Mouse (Mus musculus) kidney, postnatal 36 days (tissue): ENCODE measurements around the gene Tmem127.
A peak's percentile ranks its signal among the peaks of the same experiment; 100 is the strongest.
"Not testable (repeated sequence)": the region's sequence is repeated elsewhere in the genome, so short reads cannot be mapped to it uniquely, and the experiment has no call there.

Experiments used
- DNase-seq, 2 experiments: peaks; one replicate each; pipeline ENCODE4 v3.0.0; 2021 to 2022; ENCODE audit warnings: mixed read lengths in 2 of 2

The Tmem127 gene

GRCm38 (mm10) chr2:127269491-127270299 is 22.0 kb downstream of the Tmem127 start, which contains the start of gene Stard7:
TSS of gene Stard7 (plus strand) at chr2:127270218.
- peak; percentile 97 to 99 for DNase-seq

DNA sequence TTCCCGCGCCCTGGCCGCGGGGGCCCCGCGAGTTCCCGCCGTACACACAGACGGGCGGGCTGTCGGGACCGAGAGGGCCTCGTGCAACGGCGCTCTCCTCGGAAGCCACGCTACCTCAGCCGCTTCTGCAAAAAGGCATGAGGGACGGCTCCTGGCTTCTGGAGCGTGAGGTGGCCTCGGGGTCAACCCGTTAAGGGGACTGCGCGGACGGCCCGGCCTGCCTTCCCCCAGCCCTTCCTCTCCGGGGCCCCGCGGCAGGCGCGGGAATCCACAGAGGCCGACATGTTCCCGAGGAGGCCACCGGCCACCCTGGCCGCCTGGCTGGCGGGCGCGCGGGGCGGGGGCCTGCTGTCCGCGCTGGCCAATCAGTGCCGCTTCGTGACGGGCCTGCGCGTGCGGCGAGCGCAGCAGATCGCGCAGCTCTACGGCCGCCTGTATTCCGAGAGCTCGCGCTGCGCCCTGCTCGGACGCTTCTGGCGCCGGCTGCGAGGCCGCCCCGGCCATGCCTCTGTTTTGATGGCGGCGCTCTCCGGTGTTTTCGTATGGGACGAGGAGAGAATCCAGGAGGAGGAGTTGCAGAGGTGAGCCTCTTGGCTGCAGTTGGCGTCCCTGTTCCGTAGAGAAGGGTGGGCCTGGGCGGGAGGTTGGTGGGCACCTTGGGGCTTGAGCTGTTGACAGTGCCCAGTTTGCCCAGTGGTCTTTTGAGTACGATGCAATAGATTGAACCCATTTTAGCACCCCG is 22.8 kb downstream of the Tmem127 start:
- peak; percentile 91 to 93 for DNase-seq

DNA sequence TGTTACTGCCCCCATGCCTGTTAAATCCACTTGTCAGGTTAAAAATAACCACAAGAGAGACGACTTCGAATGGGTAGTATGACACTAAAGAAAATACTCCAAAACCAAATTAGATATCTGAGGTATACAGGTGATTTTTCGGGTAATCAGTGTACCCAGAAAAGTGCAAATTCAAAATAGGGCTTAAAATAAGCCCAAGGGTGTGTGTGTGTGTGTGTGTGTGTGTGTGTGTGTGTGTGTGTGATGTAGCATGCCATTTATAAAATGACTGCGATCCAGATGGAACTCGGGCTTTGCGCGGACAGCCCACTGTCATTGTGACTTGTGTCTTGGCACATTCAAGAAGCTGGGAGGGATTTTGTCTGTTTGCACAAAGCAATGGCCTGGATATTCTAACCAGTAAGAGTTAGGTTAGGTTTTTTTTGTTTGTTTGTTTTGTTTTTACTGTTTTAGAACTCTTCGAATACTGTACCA is 23.4 kb downstream of the Tmem127 start:
- peak in 1 of 2 experiments; percentile 47 for DNase-seq

GRCm38 (mm10) chr2:127272049-127272448 is 24.3 kb downstream of the Tmem127 start:
- not testable (repeated sequence) for DNase-seq

DNA sequence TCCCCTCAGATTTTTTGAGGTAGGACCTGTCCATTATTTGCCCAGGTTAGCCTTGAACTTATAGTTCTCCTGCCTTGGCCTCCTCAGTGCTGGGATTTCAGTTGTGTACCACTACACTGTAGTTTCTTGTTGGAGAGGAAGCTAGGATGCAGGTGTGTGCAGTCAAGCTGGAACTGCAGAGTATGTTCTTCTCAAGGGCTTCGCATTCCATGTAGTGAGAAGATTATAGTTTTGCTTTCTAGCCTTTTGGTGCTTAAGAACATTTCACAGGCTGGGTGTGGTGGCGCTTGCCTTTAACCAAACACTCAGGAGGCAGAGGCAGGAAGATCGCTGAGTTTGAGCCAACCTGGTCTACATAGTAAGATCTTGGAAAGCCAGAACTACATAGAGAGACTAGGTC is 25.1 kb downstream of the Tmem127 start:
- no peak for DNase-seq

- no peak for DNase-seq
Observed at GRCm38 (mm10) chr2:127274590-127274989, 26.9 kb downstream of the Tmem127 start.

- DNase-seq: no peak
Observed at GRCm38 (mm10) chr2:127275551-127276320, 28.0 kb downstream of the Tmem127 start.

DNA sequence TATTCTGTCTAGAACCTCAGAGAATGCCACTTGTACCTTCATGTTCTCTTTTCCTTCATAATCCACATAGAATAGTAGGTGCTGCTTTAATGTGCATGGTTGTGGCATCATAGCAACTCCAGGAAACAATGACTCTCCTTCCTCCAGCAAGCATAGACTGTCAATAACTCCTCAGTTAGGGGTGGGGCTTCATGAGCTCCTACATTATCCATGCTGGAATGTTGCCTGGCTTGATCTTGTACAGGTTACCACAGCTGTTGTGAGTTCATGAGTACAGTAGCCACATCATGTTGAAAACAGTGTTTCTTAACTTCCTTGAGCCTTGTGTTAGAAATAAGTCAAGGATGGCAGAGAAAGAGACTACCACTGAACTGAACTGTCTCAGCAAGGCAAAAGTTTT is 30.5 kb downstream of the Tmem127 start:
- peak in 1 of 2 experiments; percentile 18 for DNase-seq

GRCm38 (mm10) chr2:127292250-127292649 is 44.5 kb downstream of the Tmem127 start:
- DNase-seq: no peak

DNA sequence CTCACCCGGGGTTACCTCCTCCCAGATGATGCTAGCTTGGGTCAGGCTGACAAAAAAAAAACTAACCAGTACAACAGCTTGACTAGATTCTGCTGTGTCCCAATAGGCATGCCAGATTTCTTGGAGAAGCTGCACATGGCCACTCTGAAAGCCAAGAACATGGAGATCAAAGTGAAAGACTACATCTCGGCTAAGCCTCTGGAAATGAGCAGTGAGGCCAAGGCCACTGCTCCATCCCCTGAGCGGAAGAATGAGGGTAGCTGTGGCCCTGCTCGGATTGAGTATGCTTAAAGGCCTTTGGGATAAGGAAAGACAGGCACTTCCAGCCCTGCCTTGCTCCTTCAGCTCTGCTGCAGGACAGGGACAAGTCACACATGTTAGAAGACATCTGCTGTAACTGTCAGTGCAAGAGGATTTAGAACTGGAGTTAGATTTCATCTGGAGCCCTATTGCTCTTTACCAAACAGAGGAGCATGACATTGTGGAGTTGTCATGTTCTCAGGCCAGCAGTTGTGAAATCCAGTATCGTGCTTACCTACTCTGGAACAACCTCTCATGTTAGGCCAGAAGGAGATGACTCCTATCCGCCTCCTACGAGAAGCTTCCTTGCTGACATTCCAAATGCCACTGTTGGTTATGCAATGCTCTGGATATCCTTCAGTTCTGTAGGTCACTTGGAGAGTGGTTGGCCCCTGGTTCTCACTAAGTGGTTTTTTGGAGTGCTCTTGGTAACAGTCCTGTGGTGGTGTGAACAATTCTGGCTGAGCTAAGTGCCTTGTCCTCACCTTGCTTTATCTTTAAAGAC is 49.5 kb downstream of the Tmem127 start:
- DNase-seq: no peak

DNA sequence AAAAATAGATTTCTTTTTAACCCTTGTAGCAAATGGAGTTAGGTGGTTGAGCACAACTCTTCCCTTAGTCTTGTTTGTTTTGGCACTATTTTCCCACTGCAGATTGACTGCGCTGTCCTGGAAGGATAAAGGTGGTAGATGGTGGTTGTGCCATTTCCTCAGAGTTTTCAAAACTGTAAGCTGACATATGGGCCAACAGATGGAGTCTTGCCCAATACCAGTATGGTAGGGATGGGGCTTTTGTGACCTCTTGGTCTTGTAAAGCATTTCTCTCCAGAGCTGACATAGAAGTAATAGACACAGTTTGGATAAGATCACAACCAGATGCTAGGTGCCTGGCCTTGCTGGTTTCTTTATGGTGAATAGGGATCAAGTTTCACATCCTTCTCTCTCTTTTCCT is 50.3 kb downstream of the Tmem127 start:
- no peak for DNase-seq

DNA sequence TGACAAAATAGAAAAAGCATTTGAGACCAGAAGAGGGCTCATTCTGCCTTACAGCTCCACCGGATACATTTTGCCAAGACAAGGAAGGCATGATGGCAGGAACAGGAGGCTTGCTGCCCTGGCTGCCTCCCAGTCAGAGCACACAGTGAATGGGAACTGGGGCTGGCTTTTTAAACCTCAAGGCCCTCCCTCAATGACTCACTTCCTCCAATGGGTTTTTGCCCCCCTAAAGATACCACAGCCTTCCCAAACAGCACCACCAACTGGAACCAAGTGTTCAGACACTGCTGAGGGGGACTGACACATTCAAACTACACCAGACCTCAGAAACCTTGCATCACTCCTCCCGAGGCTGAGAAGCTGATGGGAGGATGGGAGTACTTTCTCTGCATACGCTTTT is 53.0 kb downstream of the Tmem127 start:
- no peak for DNase-seq

GRCm38 (mm10) chr2:127301883-127302282 is 54.2 kb downstream of the Tmem127 start:
- DNase-seq: no peak

DNA sequence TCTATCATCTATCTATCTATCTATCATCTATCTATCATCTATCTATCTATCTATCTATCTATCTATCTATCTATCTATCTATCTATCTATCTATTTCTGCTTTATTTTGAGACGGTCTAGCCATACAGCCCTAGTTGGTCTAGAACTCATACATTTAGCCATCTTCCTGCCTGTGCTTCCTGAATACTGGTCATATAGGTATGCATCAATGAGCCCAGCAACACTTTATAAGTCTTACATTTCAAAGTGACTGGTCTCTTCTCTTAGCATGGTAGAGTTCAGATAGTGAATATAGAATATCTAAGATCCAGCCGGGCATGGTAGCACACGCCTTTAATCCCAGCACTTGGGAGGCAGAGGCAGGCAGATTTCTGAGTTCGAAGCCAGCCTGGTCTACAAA is 56.5 kb downstream of the Tmem127 start:
- not testable (repeated sequence) for DNase-seq

GRCm38 (mm10) chr2:127304609-127305210 is 57.0 kb downstream of the Tmem127 start:
- no peak for DNase-seq

DNA sequence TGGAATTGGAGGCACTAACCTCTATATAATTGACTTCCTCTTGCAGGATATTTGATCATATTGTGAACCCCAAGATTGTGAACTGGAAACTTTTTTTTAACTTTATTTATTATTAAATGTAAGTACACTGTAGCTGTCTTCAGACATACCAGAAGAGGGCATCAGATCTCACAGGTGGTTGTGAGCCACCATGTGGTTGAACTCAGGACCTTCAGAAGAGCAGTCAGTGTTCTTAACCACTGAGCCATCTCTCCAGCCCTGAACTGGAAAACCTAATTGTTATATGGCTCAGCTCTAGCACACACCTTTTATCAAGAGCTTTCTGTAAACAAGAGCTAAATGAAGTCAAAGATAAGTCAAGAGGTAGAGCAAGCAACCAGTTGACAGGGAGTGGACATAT is 58.4 kb downstream of the Tmem127 start:
- no peak for DNase-seq

GRCm38 (mm10) chr2:127307179-127307578 is 59.5 kb downstream of the Tmem127 start:
- DNase-seq: no peak

DNA sequence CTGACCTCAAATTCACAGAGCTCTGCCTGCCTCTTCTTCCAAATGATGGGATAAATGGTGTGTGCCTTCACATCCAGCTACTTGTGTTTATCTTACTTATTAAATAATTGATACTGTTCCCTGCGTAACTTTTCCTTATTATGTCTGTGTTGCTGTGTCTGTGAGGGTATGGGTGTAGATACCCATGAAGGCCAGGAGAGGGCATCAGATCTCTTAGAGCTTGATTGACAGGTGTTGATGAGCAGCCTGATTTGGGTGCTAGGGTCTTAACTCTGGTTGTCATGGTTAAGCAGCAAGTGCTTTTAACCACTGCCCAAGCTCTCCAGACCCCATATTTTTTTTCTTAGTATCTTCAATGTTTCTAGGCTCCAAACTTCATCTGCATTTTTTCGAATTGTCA is 61.0 kb downstream of the Tmem127 start:
- peak; percentile 8 to 19 for DNase-seq

GRCm38 (mm10) chr2:127310246-127310645 is 62.5 kb downstream of the Tmem127 start:
- no peak for DNase-seq

- no peak for DNase-seq
Observed at GRCm38 (mm10) chr2:127310685-127311084, 63.0 kb downstream of the Tmem127 start.
